Mouse (Mus musculus) frontal cortex, postnatal 25 days (tissue): ENCODE measurements at regions not wholly inside any gene's neighbourhood (a gene's known extent, or its start where the extent isn't known, plus 50 kb on each side); places are given as distances from the start of the nearest gene placed in this dataset.
"Not testable (repeated sequence)": the region's sequence is repeated elsewhere in the genome, so short reads cannot be mapped to it uniquely, and the experiment has no call there.

Experiments used
- DNase-seq, 2 experiments: peaks; one replicate each; pipeline ENCODE4 v3.0.0; 2022; ENCODE audit warnings: low spot score in 2 of 2

GRCm38 (mm10) chr14:104410730-104411129, 57.1 kb downstream of the Pou4f1 start:
- DNase-seq: no peak

GRCm38 (mm10) chr14:104410292-104410691, 57.5 kb downstream of the Pou4f1 start:
- DNase-seq: no peak

- no peak for DNase-seq
Measured at GRCm38 (mm10) chr14:104406062-104406461, 61.7 kb downstream of the Pou4f1 start.

GRCm38 (mm10) chr14:104389297-104390071, 78.3 kb downstream of the Pou4f1 start:
- no peak for DNase-seq

GRCm38 (mm10) chr14:104388879-104389278, 78.9 kb downstream of the Pou4f1 start:
- DNase-seq: no peak

- DNase-seq: no peak
Measured at GRCm38 (mm10) chr14:104380986-104381385, 86.8 kb downstream of the Pou4f1 start.

- DNase-seq: no peak
Measured at GRCm38 (mm10) chr14:104372776-104373175, 95.0 kb downstream of the Pou4f1 start.

- DNase-seq: no peak
Measured at GRCm38 (mm10) chr14:104356636-104357035, 111.2 kb downstream of the Pou4f1 start.

GRCm38 (mm10) chr14:104336783-104337182, 131.0 kb downstream of the Pou4f1 start:
- not testable (repeated sequence) for DNase-seq

- DNase-seq: no peak
Measured at GRCm38 (mm10) chr14:104326089-104326488, 141.7 kb downstream of the Pou4f1 start.

- DNase-seq: no peak
Measured at GRCm38 (mm10) chr14:104300141-104300540, 167.7 kb downstream of the Pou4f1 start.

GRCm38 (mm10) chr14:104298312-104298711, 169.5 kb downstream of the Pou4f1 start:
- DNase-seq: no peak

GRCm38 (mm10) chr14:104297316-104298311, 170.2 kb downstream of the Pou4f1 start:
- DNase-seq: no peak

GRCm38 (mm10) chr14:104293814-104294213, 174.0 kb downstream of the Pou4f1 start:
- DNase-seq: no peak

GRCm38 (mm10) chr14:104293147-104293546, 174.7 kb downstream of the Pou4f1 start:
- DNase-seq: no peak

GRCm38 (mm10) chr14:104280353-104280752, 187.4 kb downstream of the Pou4f1 start:
- DNase-seq: no peak

- no peak for DNase-seq
Measured at GRCm38 (mm10) chr14:104279890-104280289, 187.9 kb downstream of the Pou4f1 start.

- DNase-seq: no peak
Measured at GRCm38 (mm10) chr14:104274752-104275151, 193.0 kb downstream of the Pou4f1 start.

GRCm38 (mm10) chr14:104264919-104265764, 202.7 kb downstream of the Pou4f1 start:
- no peak for DNase-seq

- no peak for DNase-seq
Measured at GRCm38 (mm10) chr14:104216965-104217364, 250.8 kb downstream of the Pou4f1 start.

GRCm38 (mm10) chr14:104210719-104211118, 257.1 kb downstream of the Pou4f1 start:
- DNase-seq: no peak

GRCm38 (mm10) chr14:104208855-104209254, 258.9 kb downstream of the Pou4f1 start:
- no peak for DNase-seq
